Mouse (Mus musculus) adrenal gland, postnatal 4 days (tissue): ENCODE results near the gene Zcchc13. TPM values are rescaled to one million over a fixed set of nuclear protein-coding genes. Genes with fewer than 3 reads are reported as not detected.
"Not testable (repeated sequence)": the region's sequence is repeated elsewhere in the genome, so short reads cannot be mapped to it uniquely, and the experiment has no call there.

Source experiments
- DNase-seq, 2 experiments: peaks; one replicate each; pipeline ENCODE4 v3.0.0; 2021 to 2022; ENCODE audit warnings: low spot score in 2 of 2, mixed read lengths in 2 of 2
- total RNA-seq, 2 experiments: library from RNA; stranded (reverse); gene quantifications; 2 replicates each; pipeline ENCODE4 v1.2.3; 2021

Zcchc13 gene
- total RNA-seq, 2 experiments from 2014 or later, result not detected

DNA sequence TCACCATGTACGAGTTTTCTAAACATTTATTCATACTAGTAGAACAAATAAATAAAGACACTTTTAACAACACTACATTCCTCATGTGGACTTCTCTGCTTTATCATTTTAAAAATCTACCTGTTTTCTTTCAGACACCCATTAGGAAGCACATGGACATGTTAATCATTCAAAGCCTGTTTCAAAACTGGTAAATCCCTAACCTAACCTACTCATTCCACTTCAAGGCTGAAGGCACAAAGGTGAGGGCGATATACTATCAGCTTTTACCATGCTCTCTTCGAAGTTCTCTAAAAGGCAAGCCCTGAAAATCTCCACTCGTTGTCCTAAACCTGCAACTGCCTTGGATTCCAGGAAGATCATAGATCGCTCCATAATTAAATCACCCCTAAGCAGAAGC, 8.2 kb downstream of the Zcchc13 start:
- DNase-seq, result no peak

DNA sequence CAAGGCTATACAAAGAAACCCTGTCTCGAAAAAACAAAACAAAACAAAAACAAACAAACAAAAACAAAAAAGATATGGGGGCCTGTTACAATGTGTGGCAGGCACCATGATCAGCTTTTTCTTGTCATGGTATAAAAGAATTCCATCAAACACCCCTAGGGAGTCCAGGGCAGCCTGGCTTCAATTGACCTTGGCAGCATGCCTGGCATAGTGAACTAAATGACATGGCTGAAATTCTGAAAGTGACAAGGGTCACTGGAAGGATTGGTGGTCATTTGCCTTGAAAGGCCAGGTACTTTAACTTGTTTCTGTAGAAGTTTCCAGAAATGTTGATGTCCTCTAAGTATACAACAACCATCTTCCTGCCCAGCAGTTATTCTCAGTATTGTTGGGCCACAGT, 13.9 kb downstream of the Zcchc13 start:
- no peak for DNase-seq

DNA sequence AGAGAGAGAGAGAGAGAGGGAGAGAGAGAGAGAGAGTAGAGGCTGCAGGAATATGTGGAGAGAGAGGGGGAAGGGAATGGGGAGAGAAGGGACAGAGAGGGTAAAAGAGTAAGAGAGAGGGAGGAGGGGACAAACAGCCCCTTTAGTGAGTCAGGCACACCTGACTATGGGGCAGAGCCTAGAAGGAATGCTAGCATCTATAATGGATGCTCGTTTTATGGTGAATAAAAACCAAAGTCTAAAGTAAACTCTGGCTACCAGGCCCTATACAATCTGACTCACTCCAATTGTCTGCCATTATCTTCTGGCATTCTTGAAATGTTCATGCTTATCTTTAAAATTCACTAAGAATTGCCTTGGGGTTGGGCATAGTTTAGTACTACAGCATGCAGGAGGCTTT, 21.7 kb downstream of the Zcchc13 start:
- DNase-seq, result no peak

DNA sequence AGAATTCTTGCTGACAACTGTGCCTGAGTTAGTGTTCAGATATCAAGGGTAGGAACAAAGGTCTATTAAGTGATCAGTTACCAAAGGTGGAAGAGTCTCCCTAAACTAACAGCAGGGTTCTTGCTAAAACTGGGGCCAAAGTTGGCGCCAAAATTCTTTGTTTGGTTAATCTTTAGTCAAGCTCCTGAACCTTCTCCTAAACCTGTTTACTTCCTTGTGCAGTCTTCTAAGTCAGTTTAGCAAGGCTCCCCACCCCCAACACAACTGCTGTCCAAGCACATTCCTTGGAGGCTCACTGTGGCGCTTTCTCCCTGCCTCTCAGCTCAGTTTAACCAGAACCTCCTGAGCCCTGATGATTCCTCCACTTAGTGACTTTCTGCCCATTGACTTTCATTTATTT, 22.6 kb downstream of the Zcchc13 start:
- no peak for DNase-seq

DNA sequence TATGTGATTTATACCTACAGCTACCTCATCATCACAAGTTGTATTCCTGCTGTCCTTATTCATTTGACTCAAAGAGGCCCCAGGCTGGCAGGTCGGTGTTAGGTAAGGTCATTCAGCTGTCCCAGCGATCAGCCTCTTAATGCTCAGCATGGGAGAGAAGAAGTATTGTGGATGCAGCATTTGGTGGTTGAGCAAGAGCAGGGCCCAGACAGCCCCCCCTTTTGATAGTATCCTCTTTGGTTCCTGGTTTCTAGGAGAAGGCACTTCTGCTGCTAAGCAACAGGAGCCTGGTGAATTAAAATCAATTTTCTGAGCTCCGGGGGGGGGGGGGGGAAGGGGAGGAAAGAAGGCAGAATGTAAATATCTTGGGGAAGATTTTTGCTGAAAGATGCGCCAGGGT, 28.6 kb downstream of the Zcchc13 start:
- no peak for DNase-seq

DNA sequence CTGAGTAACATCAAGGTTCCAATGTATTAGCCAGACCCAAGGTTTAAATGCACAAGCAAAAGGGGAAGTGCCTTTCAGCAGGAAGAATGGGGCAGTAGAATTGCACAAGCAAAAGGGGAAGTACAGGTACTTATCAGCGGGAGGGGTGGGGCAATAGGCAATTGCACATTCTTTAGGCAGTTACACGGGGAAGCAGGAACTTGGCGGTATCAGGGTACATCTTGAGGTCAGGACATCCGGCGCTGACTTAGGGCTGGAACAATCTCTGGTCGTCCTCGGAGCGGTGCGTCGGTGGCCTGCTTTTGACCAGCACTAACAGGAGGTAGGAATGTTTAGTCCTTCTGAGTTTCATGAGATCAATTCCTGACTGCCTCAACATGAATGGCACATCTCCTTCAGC, 34.1 kb downstream of the Zcchc13 start:
- DNase-seq, result not testable (repeated sequence)

DNA sequence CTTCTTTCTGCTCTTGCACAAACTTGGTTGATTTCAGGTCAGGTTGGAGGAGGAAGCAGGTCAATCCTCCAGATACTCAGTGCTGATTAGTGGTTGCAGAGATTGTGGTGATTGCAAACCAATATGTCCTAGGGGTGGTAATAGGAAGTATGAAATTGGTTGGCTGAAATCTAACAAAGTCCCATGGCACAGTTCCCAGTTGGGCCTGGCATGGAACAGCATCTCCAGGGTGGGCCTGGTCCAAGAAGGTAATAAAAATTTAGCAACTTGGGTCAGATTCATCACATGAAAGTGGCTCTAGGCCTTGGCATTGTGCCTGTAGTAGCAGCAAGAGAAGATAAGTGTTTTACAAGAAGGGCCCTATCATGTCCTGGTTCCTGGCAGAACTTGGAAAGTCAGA, 39.9 kb downstream of the Zcchc13 start:
- DNase-seq, result no peak

DNA sequence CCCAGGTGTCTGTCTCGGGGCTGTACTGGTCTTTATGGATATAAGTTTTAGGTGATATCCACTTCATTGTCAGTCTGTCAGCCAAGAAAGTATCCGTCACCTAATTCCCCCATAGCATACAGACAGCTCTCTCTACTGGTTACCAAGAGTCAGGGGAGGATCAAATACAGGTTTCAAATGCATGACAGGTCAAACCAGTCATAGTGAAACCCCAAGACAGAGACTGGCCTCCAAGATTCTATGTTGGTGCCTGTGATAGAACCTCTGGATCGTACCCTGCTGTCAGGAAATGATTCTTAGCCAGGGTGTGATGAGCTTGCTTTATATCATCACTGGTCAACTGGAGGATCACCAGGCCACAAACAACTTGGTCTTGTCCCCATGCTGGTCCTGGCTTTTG, 43.4 kb downstream of the Zcchc13 start:
- no peak for DNase-seq

DNA sequence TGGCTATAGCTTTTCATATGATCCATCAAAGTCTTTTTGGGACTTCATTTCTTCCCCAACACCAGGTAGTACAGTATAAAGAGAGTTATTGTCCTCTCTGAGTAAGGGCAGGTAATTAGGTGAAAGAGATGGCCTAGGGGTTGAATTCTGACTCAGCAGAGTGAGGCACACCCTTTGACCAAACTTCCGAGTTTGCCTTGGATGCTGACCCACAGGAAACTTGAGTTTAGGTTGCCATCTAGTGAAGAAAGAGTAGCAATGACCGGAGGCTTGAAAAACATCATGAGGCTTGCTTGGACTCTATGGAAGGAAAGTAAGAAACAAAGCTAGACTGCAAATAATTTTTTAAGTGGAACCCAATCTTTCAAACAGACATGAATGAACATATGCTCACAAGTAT, 44.3 kb downstream of the Zcchc13 start:
- DNase-seq, result no peak

Other genes with a start within 250 kb of the Zcchc13 start
- under 1 TPM in 1 of 2 experiments, not detected in 1; 0.54 TPM for gene Tsx, start 216.1 kb upstream of the Zcchc13 start, total RNA-seq
- gene Gm26992, start 208.6 kb upstream of the Zcchc13 start, total RNA-seq, result not detected
- gene Slc16a2, start 191.4 kb downstream of the Zcchc13 start, total RNA-seq, result 10 to 100 TPM; 31.8 to 43.1 TPM